Mouse (Mus musculus): ENCODE measurements around the gene Kcnj6.

Kcnj6 gene

GRCm38 (mm10) chr16:94788165-94788564 is 209.3 kb downstream of the Kcnj6 start:
- in situ Hi-C loops (cut with MboI; ENCODE audit: unreplicated experiment in 2 of 2), result no loop called here

GRCm38 (mm10) chr16:94785873-94786272 is 211.6 kb downstream of the Kcnj6 start:
- in situ Hi-C loops (cut with MboI; ENCODE audit: unreplicated experiment in 2 of 2), result no loop called here

- in situ Hi-C loops (cut with MboI; ENCODE audit: unreplicated experiment in 2 of 2), result no loop called here
These were observed 213.8 kb downstream of the Kcnj6 start for GRCm38 (mm10) chr16:94783696-94784095.

- in situ Hi-C loops (cut with MboI; ENCODE audit: unreplicated experiment in 2 of 2), result no loop called here
These were observed 215.2 kb downstream of the Kcnj6 start for GRCm38 (mm10) chr16:94782110-94782946.

- in situ Hi-C loops (cut with MboI; ENCODE audit: unreplicated experiment in 2 of 2), result no loop called here
These were observed 223.6 kb downstream of the Kcnj6 start for GRCm38 (mm10) chr16:94773928-94774327.

GRCm38 (mm10) chr16:94767606-94768005 is 229.9 kb downstream of the Kcnj6 start:
- in situ Hi-C loops (cut with MboI; ENCODE audit: unreplicated experiment in 2 of 2), result no loop called here

GRCm38 (mm10) chr16:94765129-94765528 is 232.4 kb downstream of the Kcnj6 start:
- in situ Hi-C loops (cut with MboI; ENCODE audit: unreplicated experiment in 2 of 2), result no loop called here

GRCm38 (mm10) chr16:94760732-94761131 is 236.8 kb downstream of the Kcnj6 start:
- in situ Hi-C loops (cut with MboI; ENCODE audit: unreplicated experiment in 2 of 2), result no loop called here

GRCm38 (mm10) chr16:94759761-94760160 is 237.7 kb downstream of the Kcnj6 start:
- in situ Hi-C loops (cut with MboI; ENCODE audit: unreplicated experiment in 2 of 2), result no loop called here

GRCm38 (mm10) chr16:94758606-94759005 is 238.9 kb downstream of the Kcnj6 start:
- in situ Hi-C loops (cut with MboI; ENCODE audit: unreplicated experiment in 2 of 2), result no loop called here

GRCm38 (mm10) chr16:94756352-94756751 is 241.1 kb downstream of the Kcnj6 start:
- in situ Hi-C loops (cut with MboI; ENCODE audit: unreplicated experiment in 2 of 2), result no loop called here

GRCm38 (mm10) chr16:94753453-94753852 is 244.0 kb downstream of the Kcnj6 start:
- in situ Hi-C loops (cut with MboI; ENCODE audit: unreplicated experiment in 2 of 2), result no loop called here

- in situ Hi-C loops (cut with MboI; ENCODE audit: unreplicated experiment in 2 of 2), result no loop called here
These were observed 244.7 kb downstream of the Kcnj6 start for GRCm38 (mm10) chr16:94752781-94753180.

GRCm38 (mm10) chr16:94745016-94745415 is 252.5 kb downstream of the Kcnj6 start:
- in situ Hi-C loops (cut with MboI; ENCODE audit: unreplicated experiment in 2 of 2), result no loop called here

- in situ Hi-C loops (cut with MboI; ENCODE audit: unreplicated experiment in 2 of 2), result loop anchor here in 1 of 2 experiments (5.0 kb wide), 1 partner anchor 472 kb away; no protein-coding TSS in a partner anchor
These were observed 253.5 kb downstream of the Kcnj6 start for GRCm38 (mm10) chr16:94743853-94744501.

- in situ Hi-C loops (cut with MboI; ENCODE audit: unreplicated experiment in 2 of 2), result no loop called here
These were observed 260.2 kb downstream of the Kcnj6 start for GRCm38 (mm10) chr16:94737359-94737687.

- in situ Hi-C loops (cut with MboI; ENCODE audit: unreplicated experiment in 2 of 2), result no loop called here
These were observed 260.8 kb downstream of the Kcnj6 start for GRCm38 (mm10) chr16:94736462-94737358.

GRCm38 (mm10) chr16:94735472-94735871 is 262.0 kb downstream of the Kcnj6 start:
- in situ Hi-C loops (cut with MboI; ENCODE audit: unreplicated experiment in 2 of 2), result no loop called here

- in situ Hi-C loops (cut with MboI; ENCODE audit: unreplicated experiment in 2 of 2), result no loop called here
These were observed 266.5 kb downstream of the Kcnj6 start for GRCm38 (mm10) chr16:94731027-94731426.

- in situ Hi-C loops (cut with MboI; ENCODE audit: unreplicated experiment in 2 of 2), result no loop called here
These were observed 268.3 kb downstream of the Kcnj6 start for GRCm38 (mm10) chr16:94729236-94729635.

GRCm38 (mm10) chr16:94724747-94725211 is 272.7 kb downstream of the Kcnj6 start:
- in situ Hi-C loops (cut with MboI; ENCODE audit: unreplicated experiment in 2 of 2), result no loop called here

Measured in v-Abl transformed pro-B cells (cell line).